Mouse (Mus musculus) bone marrow, adult 2 months (tissue): Measurements from ENCODE around the gene Fancc. TPM values are rescaled to one million over a fixed set of nuclear protein-coding genes. Genes with fewer than 3 reads are reported as not detected.

Experiments
- H3K27ac ChIP-seq: fragments of 200-500 bp; 2 replicates; pipeline ENCODE4 v1.5.1; 2012; ENCODE audit warnings: low read depth, mild to moderate bottlenecking, control low read depth, inconsistent platforms, low read length; ENCODE audit not compliant: control insufficient read depth, poor library complexity, insufficient read depth
- H3K4me1 ChIP-seq: fragments of 200-500 bp; 2 replicates; pipeline ENCODE4 v1.6.1; 2011; ENCODE audit warnings: low read length; ENCODE audit not compliant: control insufficient read depth, insufficient read depth
- H3K4me3 ChIP-seq: fragments of 200-500 bp; replicated peaks from 2 replicates; pipeline ENCODE3; 2011; ENCODE audit warnings: mild to moderate bottlenecking, low read depth, low read length, control low read depth; ENCODE audit not compliant: control insufficient read depth
- CTCF ChIP-seq: fragments of 200-500 bp; IDR thresholded peaks from 2 replicates; pipeline ENCODE4 v1.5.1; 2011; ENCODE audit warnings: low read length, control low read depth; ENCODE audit not compliant: control insufficient read depth, insufficient read depth
- POLR2A ChIP-seq: fragments of 200-500 bp; IDR thresholded peaks from 2 replicates; pipeline ENCODE4 v1.6.1; 2011; ENCODE audit warnings: low read depth, mild to moderate bottlenecking, control low read depth, low read length, borderline replicate concordance; ENCODE audit not compliant: control insufficient read depth
- WGBS: fragments of 180-500 bp; shearing (Covaris S2); methylation state at CpG from one replicate; pipeline ENCODE4 v1.1.7; 2018; 5-methylcytosine and 5-hydroxymethylcytosine counted together
- polyA plus RNA-seq: library from polyadenylated mRNA; stranded (reverse); fragments of >200 nt; gene quantifications from 2 replicates; pipeline ENCODE4 v1.2.4, GENCODE M21; 2011; ENCODE audit warnings: low replicate concordance; ENCODE audit not compliant: missing spikeins, insufficient read depth, insufficient read length

Gene Fancc
- polyA plus RNA-seq, 1 experiment, result 9.9 TPM

DNA sequence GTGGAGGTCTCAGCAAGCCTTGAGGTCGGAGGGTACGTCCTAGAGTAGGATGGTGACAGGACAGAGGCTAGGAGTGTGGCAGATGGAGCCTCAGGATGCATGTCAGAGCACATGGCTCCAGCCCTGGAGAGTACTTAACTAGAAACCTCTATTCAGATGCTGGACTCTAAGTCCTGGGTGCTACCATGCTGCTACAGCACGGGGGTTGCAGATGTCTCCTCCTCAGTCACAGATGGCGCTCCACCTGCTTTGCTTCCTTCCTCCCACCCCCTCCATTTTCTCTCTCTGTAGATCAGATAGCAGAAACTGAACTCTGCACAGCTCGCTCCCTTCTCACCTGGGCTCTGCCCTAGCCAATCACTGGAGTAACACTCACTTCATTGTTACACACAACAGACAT, 190.3 kb downstream of the Fancc start:
- TF ChIP-seq POLR2A, result no peak
- TF ChIP-seq CTCF, result no peak
- Histone ChIP-seq H3K27ac (no peak overlapping the region), H3K4me3 (no peak overlapping the region), H3K4me1 (no peaks in the 10 kb centered on the region)
- WGBS, result 78% methylated on average over 5 of the region's 5 CpGs

DNA sequence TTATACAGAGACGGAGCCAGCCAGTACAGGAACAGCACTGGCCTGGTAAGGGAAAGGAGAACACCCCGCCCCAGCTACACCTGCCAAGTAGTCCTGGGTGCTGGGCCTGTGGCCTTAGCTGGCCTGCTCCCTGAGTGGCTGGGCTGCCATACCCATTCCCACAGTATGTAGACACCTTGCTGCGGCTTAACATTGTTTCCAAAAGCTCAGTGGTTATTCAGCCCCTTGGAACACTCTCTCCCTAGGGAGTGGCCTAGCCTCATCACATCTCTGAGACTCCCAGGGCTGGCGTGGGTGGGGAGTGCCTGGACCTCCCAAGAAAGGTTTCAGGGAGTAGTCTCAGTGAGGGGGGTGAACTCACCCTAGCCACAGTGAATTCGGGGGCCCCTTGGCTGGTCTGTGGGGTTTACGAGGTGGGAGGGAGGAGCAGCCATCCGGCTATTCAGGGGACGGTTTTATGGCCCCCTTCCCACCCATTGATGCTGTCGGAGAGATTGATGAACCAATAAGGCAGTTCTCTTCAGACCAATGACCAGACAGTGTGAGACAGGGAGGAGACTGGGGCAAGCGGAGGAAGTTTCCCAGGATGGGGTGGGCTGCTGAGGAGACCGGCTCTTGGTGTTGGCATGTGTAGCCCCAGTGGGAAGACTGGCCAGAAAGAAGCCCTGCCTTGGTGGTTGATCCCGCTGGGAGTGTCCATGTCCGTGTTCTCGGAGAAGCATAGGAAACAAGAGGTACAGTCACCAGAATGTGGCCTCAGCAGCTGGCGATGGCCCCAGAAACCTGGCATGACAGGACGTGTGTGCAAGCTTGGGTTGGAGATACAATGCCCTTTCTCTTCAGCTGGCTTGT, 191.7 kb downstream of the Fancc start:
- Histone ChIP-seq H3K27ac (no peak overlapping the region), H3K4me1 (no peaks in the 10 kb centered on the region), H3K4me3 (no peak overlapping the region)
- WGBS, result 84% methylated on average over 16 of the region's 16 CpGs
- TF ChIP-seq CTCF (no peak), POLR2A (no peak)

DNA sequence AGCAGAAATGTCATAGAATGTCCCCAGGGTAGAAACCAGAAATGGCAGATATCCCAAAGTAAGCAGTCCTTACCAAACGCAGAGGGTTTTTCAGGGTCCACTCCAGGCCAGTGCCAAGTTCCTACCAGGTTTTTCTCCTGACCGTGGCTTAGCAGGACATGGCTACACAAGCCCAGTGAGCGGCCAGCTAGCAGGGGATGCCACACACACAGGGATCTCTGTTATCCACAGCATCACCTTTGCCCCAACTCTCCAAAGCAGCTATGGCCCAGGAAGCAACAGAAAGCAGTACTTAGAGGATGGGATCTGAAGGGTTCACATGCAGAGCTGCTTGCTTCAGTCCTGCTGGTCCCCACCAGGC, 192.3 kb downstream of the Fancc start:
- no peak for TF ChIP-seq CTCF
- no peak for TF ChIP-seq POLR2A
- 89% methylated on average over 3 of the region's 3 CpGs for WGBS
- Histone ChIP-seq H3K27ac (no peak overlapping the region), H3K4me1 (no peaks in the 10 kb centered on the region), H3K4me3 (no peak overlapping the region)

DNA sequence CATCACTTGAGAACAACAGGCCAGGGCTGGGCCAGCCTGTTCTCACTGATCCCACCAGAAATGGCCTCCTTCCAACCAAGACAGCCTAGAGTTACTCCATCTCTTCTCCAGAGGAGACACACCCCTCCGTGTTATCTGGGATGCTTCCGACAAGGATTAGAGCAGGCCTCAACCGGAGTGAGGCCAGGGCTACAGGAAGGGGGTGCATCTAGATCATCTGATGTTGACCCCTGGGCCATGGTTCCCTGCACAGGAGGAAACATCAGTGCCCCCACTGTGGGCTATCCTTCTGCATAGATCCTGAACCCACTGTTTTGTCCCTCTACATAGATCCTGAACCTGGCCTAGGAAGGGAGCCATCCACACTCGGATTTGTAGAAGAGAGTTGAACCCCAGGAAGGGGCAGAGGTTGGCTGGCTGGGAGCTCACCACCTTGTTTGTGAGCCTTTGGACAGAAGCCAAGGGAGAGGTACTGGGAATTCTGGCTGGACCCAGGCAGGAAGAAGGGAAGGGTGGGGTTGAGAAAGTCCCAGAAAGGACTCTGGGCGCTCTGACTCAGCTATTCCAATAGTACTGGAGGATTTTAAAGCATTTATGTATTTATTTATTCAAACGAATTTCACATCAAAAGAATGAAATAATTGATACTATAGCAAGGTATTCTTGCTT, 192.8 kb downstream of the Fancc start:
- WGBS, result 79% methylated on average over 6 of the region's 6 CpGs
- TF ChIP-seq CTCF (no peak), POLR2A (no peak)
- H3K4me1 ChIP-seq, result no peaks in the 10 kb centered on the region
- H3K4me3 ChIP-seq, result no peak overlapping the region
- H3K27ac ChIP-seq, result no peak overlapping the region

DNA sequence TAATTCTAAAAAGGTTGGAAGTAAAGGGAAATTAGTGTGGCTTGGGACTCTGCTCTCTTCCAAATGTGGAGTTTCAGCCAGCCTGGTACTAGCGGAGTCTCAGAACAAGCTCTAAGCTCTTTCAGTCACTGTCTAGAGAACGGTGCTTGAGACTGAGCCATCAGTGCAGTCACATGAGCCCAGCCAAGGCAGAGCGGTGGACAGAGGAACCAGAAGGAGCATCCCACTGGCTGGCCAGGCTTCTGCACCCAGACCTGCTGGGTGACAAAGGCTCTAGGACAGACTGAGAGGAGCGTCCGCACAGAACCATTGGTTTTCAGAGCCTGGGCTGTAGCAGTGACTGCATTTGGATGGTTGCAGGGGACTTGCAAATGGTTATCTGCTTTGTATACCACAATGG, 194.7 kb downstream of the Fancc start:
- no peaks in the 10 kb centered on the region for H3K4me1 ChIP-seq
- H3K4me3 ChIP-seq, result no peak overlapping the region
- no peak overlapping the region for H3K27ac ChIP-seq
- 83% methylated on average over 5 of the region's 5 CpGs for WGBS
- TF ChIP-seq CTCF, result no peak
- TF ChIP-seq POLR2A, result no peak

DNA sequence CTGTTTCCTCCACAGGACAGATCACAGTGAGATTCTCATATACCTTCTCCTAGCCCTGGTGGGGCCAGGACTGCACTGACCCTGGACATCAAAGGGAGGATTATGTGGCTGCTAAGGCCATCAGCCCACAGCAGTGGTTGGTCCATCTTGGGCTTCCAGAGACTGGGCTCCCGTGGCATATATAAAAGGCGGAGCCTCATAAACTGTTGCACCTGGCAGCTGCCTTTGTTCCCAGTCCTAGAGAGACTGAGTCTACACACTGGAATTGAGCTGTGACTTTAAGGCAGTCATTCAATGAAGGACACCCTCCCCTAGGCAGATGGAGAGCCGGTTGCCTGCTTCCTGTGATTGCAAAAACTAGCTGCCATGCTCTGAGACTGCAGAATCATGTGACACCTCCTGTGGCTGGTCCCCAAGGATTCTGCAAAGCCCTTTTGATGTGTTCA, 195.3 kb downstream of the Fancc start:
- Histone ChIP-seq H3K4me1 (no peaks in the 10 kb centered on the region), H3K27ac (no peak overlapping the region), H3K4me3 (no peak overlapping the region)
- TF ChIP-seq POLR2A (no peak), CTCF (no peak)
- 56% methylated on average over 3 of the region's 3 CpGs for WGBS

DNA sequence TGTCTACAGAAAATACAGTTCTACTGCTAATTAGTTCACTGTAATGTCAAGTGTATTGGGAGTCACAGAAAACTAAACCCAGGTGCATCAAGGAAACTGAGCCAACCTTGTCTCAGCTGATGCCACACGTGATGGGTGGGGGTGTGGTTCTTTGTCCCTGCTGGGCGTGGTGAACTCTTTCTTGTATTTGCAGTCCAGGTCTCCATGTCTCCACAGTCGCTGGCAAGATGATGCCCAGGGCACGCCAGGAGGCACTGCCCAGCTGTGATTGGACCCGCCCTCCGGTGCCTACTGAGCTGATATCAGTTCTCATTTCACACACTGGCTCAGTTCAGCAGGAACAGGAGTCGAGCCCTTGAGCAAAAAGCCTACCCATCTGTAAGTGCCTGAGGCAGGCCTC, 196.1 kb downstream of the Fancc start:
- WGBS, result 78% methylated on average over 7 of the region's 7 CpGs
- TF ChIP-seq CTCF (no peak), POLR2A (no peak)
- Histone ChIP-seq H3K27ac (no peak overlapping the region), H3K4me3 (no peak overlapping the region), H3K4me1 (no peaks in the 10 kb centered on the region)

DNA sequence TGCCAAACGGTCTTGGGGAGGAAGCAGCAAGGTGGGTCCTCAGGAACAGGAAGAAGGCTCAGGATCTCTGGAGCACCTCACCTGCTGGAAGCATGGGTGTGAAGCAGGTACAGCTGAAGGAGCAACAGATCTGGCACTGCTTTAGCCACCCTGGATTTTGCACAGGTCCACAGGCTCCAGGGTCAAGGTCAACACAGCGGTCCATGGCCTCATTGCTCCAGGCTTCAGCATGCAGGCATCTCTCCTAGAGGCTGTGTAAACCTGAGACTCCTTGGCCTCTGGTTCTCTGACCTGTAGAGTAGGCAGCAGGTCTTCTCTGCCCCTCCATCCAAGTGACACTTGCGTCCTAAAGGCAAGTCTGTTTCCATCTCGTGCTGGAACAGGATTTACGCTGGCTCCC, 198.1 kb downstream of the Fancc start:
- H3K27ac ChIP-seq, result no peak overlapping the region
- H3K4me1 ChIP-seq, result no peaks in the 10 kb centered on the region
- H3K4me3 ChIP-seq, result no peak overlapping the region
- TF ChIP-seq CTCF, result no peak
- no peak for TF ChIP-seq POLR2A
- WGBS, result 88% methylated on average over 5 of the region's 5 CpGs
